Mouse (Mus musculus): ENCODE measurements at regions not wholly inside any gene's neighbourhood (a gene's known extent, or its start where the extent isn't known, plus 50 kb on each side); places are given as distances from the start of the nearest gene placed in this dataset.

GRCm38 (mm10) chr15:20223982-20224339 lies 225.1 kb upstream of the Cdh12 start:
- H3K27ac ChIP-seq (ENCODE audit: control insufficient read depth, low read depth, low read length), result no peak overlapping the region
- H3K4me1 ChIP-seq (ENCODE audit: control insufficient read depth in 1 of 2, insufficient read depth in 2 of 2, low read length in 2 of 2), result peaks cover 0 to 5% of the 10 kb centered on the region in 2 experiments; a peak in 2 of 4 replicates
- H3K4me3 ChIP-seq (ENCODE audit: control insufficient read depth in 1 of 2, insufficient read depth in 1 of 2, low read depth in 2 of 2, low read length in 2 of 2), result no peak overlapping the region
- TF ChIP-seq UBTF (IDR thresholded peaks at IDR 0.05; ENCODE audit: borderline replicate concordance, insufficient read depth, low read depth, low read length) (no peak), BHLHE40 (IDR thresholded peaks at IDR 0.05; ENCODE audit: borderline replicate concordance, low read depth, low read length) (no peak), ELF1 (IDR thresholded peaks at IDR 0.05; ENCODE audit: low read depth, low read length) (no peak), HCFC1 (IDR thresholded peaks at IDR 0.05; ENCODE audit: low read depth, low read length) (no peak), RCOR1 (IDR thresholded peaks at IDR 0.05; ENCODE audit: low read depth, low read length) (0 out of 2 replicates have a peak, but pooled peaks have one; percentile 27), SMC3 (IDR thresholded peaks at IDR 0.05; ENCODE audit: low read depth, low read length) (0 out of 2 replicates have a peak, but pooled peaks have one; percentile 5), NELFE (IDR thresholded peaks at IDR 0.05; ENCODE audit: low read depth, low read length) (no peak), ETS1 (IDR thresholded peaks at IDR 0.05; ENCODE audit: low read depth, low read length) (0 out of 2 replicates have a peak, but pooled peaks have one; percentile 24), EP300 (IDR thresholded peaks at IDR 0.05; ENCODE audit: low read depth in 1 of 2, low read length in 2 of 2) (peak; percentile 45 to 51; a peak in 3 of 4 replicates), TCF12 (IDR thresholded peaks at IDR 0.05; ENCODE audit: low read depth, low read length) (peak; percentile 5; the same call in 1 of the 2 replicates), GATA1 (IDR thresholded peaks at IDR 0.05; ENCODE audit: low read depth, low read length) (peak; percentile 20; the same call in 1 of the 2 replicates)
- H3K27me3 ChIP-seq (ENCODE audit: control insufficient read depth in 1 of 2, insufficient read depth in 2 of 2, low read length in 2 of 2), result no peaks in the 10 kb centered on the region
- no peaks in the 10 kb centered on the region for H3K79me2 ChIP-seq (ENCODE audit: control insufficient read depth, insufficient read depth, low read length, poor library complexity)
- no peaks in the 10 kb centered on the region for H3K9me3 ChIP-seq (replicated peaks; ENCODE audit: insufficient read depth, low read length)
- H3K36me3 ChIP-seq (ENCODE audit: control insufficient read depth in 1 of 2, insufficient read depth in 2 of 2, low read length in 2 of 2), result no peaks in the 10 kb centered on the region
- DNase-seq (ENCODE audit: low read depth, low spot score), result peak; percentile 54
- no peak overlapping the region for H3K9ac ChIP-seq (ENCODE audit: control insufficient read depth, low read depth, low read length, poor library complexity, severe bottlenecking)

DNA sequence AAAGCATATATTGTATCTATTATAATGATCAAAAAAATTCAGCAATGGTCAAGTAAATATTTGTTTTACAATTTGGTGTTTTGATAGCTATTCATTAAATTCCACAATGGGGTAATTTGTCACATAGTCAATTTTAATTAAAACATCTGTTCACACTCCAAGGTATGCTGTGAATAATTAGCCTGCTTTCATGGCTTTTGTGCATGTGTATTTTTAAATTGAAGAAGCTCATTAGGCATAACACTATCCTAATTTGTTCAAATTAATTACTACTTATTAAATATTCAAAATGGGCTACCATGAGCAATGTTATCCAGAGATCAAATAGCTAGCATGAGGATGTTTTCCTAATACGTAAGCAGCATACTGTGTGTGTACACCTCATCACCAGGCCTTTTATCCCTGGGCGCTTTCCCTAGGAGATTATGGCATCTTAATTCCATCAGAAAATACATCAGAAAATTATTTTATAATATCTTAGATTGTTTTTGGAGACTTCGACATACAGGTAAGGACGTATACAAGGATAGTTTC lies 183.6 kb upstream of the Cdh12 start:
- no peak for DNase-seq (ENCODE audit: low read depth, low spot score)
- Histone ChIP-seq H3K36me3 (ENCODE audit: control insufficient read depth in 1 of 2, insufficient read depth in 2 of 2, low read length in 2 of 2) (no peaks in the 10 kb centered on the region), H3K27me3 (ENCODE audit: control insufficient read depth in 1 of 2, insufficient read depth in 2 of 2, low read length in 2 of 2) (no peaks in the 10 kb centered on the region), H3K27ac (ENCODE audit: control insufficient read depth, low read depth, low read length) (no peak overlapping the region), H3K79me2 (ENCODE audit: control insufficient read depth, insufficient read depth, low read length, poor library complexity) (no peaks in the 10 kb centered on the region), H3K4me1 (ENCODE audit: control insufficient read depth in 1 of 2, insufficient read depth in 2 of 2, low read length in 2 of 2) (no peaks in the 10 kb centered on the region), H3K4me3 (ENCODE audit: control insufficient read depth in 1 of 2, insufficient read depth in 1 of 2, low read depth in 2 of 2, low read length in 2 of 2) (no peak overlapping the region), H3K9ac (ENCODE audit: control insufficient read depth, low read depth, low read length, poor library complexity, severe bottlenecking) (no peak overlapping the region), H3K9me3 (replicated peaks; ENCODE audit: insufficient read depth, low read length) (no peaks in the 10 kb centered on the region)
- no peak for TF ChIP-seq SIN3A (IDR thresholded peaks at IDR 0.05; ENCODE audit: low read length)
- TF ChIP-seq POLR2AphosphoS2 (IDR thresholded peaks at IDR 0.05; ENCODE audit: low read length), result no peak
- TF ChIP-seq E2F4 (IDR thresholded peaks at IDR 0.05; ENCODE audit: borderline replicate concordance, low read depth, low read length), result no peak
- TF ChIP-seq MEF2A (IDR thresholded peaks at IDR 0.05; ENCODE audit: extremely low read depth, insufficient replicate concordance, low read depth, low read length, poor library complexity, severe bottlenecking), result no peak
- TF ChIP-seq NELFE (IDR thresholded peaks at IDR 0.05; ENCODE audit: low read depth, low read length), result no peak
- TF ChIP-seq MAX (IDR thresholded peaks at IDR 0.05; ENCODE audit: low read length), result no peak
- TF ChIP-seq RAD21 (IDR thresholded peaks at IDR 0.05; ENCODE audit: low read depth, low read length), result no peak
- TF ChIP-seq TAL1 (IDR thresholded peaks at IDR 0.05; ENCODE audit: low read length), result no peak
- TF ChIP-seq POLR2A (IDR thresholded peaks at IDR 0.05; ENCODE audit: control insufficient read depth in 1 of 2, insufficient read depth in 1 of 2, low read depth in 1 of 2, low read length in 2 of 2, poor library complexity in 1 of 2), result no peak
- TF ChIP-seq TBP (IDR thresholded peaks at IDR 0.05; ENCODE audit: low read depth, low read length), result no peak
- TF ChIP-seq ZNF384 (IDR thresholded peaks at IDR 0.05; ENCODE audit: low read depth, low read length), result no peak
- TF ChIP-seq MAFK (IDR thresholded peaks at IDR 0.05; ENCODE audit: borderline replicate concordance, low read depth, low read length), result no peak
- no peak for TF ChIP-seq JUND (IDR thresholded peaks at IDR 0.05; ENCODE audit: low read depth, low read length)
- TF ChIP-seq ZKSCAN1 (IDR thresholded peaks at IDR 0.05; ENCODE audit: low read depth, low read length), result no peak
